Mouse (Mus musculus) limb, embryonic 11.5 days (tissue): ENCODE measurements at regions not wholly inside any gene's neighbourhood (a gene's known extent, or its start where the extent isn't known, plus 50 kb on each side); places are given as distances from the start of the nearest gene placed in this dataset.

Experiments used
- ATAC-seq: fragments of 200-750 bp; cut with Nextera tagmentation; 2 replicates; pipeline ENCODE4 v1.8.0; 2017; ENCODE audit warnings: low read depth; ENCODE audit not compliant: insufficient number of reproducible peaks, low FRiP score, low TSS enrichment
- DNase-seq: peaks from one replicate; pipeline ENCODE4 v3.0.0-alpha.2; 2015; ENCODE audit warnings: low spot score
- H3K27ac ChIP-seq: fragments of 300-500 bp; sonication (generic); replicated peaks from 2 replicates; pipeline ENCODE4 v1.5.1; 2014; ENCODE audit warnings: low read depth, mild to moderate bottlenecking, low read length
- H3K27me3 ChIP-seq: fragments of 300-500 bp; sonication (generic); 2 replicates; pipeline ENCODE4 v1.6.1; 2014; ENCODE audit warnings: mild to moderate bottlenecking, low read length, mixed read lengths; ENCODE audit not compliant: control insufficient read depth, insufficient read depth
- H3K36me3 ChIP-seq: fragments of 300-500 bp; sonication (generic); 2 replicates; pipeline ENCODE4 v1.6.1; 2014; ENCODE audit warnings: mild to moderate bottlenecking, low read length, moderate library complexity, mixed read lengths; ENCODE audit not compliant: control insufficient read depth, insufficient read depth
- H3K4me1 ChIP-seq: fragments of 300-500 bp; sonication (generic); 2 replicates; pipeline ENCODE4 v1.6.1; 2014; ENCODE audit warnings: low read length, mixed read lengths; ENCODE audit not compliant: control insufficient read depth, insufficient read depth
- H3K4me2 ChIP-seq: fragments of 300-500 bp; sonication (generic); 2 replicates; pipeline ENCODE4 v1.6.1; 2014; ENCODE audit warnings: low read depth, mild to moderate bottlenecking, moderate library complexity; ENCODE audit not compliant: severe bottlenecking
- H3K4me3 ChIP-seq: fragments of 300-500 bp; sonication (generic); 2 replicates; pipeline ENCODE4 v1.5.1; 2014; ENCODE audit warnings: low read depth, low read length
- H3K9ac ChIP-seq: fragments of 300-500 bp; sonication (generic); 2 replicates; pipeline ENCODE4 v1.6.1; 2014; ENCODE audit warnings: mild to moderate bottlenecking, low read length
- H3K9me3 ChIP-seq: fragments of 300-500 bp; sonication (generic); 2 replicates; pipeline ENCODE4 v1.6.1; 2016; ENCODE audit warnings: low read length; ENCODE audit not compliant: control insufficient read depth
- WGBS: fragments of 180-500 bp; shearing (Covaris S2); extraction: QIAGEN DNeasy Blood & Tissue Kit; methylation state at CpG from one replicate; pipeline ENCODE4 v1.1.7; 2014; 5-methylcytosine and 5-hydroxymethylcytosine counted together

DNA sequence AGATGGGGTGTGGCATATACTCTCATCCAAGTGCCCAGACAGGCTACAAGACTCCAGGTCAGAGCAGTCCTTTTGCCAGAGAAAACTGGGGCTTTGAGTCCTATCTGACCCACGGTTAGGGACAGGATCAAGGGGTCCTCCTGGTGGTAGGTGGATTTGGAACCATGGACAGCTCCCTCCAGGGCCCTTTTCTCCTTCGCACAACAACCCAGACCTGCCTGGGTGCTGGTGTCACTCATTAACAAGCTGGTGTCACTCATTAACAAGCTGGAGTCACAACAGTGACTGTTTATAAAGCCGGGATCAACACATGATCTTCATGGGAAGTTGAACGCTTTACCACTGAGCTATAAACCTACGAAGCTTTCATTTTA lies 108.5 kb upstream of the Thy1 start:
- no peak overlapping the region for H3K4me3 ChIP-seq
- no peaks in the 10 kb centered on the region for H3K27me3 ChIP-seq
- DNase-seq (peak; percentile 73), ATAC-seq (no peak)
- 7% methylated on average over 5 of the region's 5 CpGs for WGBS
- H3K9ac ChIP-seq = no peak overlapping the region
- H3K36me3 ChIP-seq = no peaks in the 10 kb centered on the region
- no peak overlapping the region for H3K4me2 ChIP-seq
- no peak overlapping the region for H3K27ac ChIP-seq
- H3K9me3 ChIP-seq = no peaks in the 10 kb centered on the region
- H3K4me1 ChIP-seq = no peaks in the 10 kb centered on the region

- H3K4me3 ChIP-seq = no peak overlapping the region
- H3K9me3 ChIP-seq = no peaks in the 10 kb centered on the region
- 0 out of 2 replicates have a peak, but pooled peaks cover 2% of the 10 kb centered on the region for H3K4me1 ChIP-seq
- 49% methylated on average over 11 of the region's 11 CpGs for WGBS
- DNase-seq (no peak), ATAC-seq (no peak)
- H3K4me2 ChIP-seq = no peak overlapping the region
- no peak overlapping the region for H3K27ac ChIP-seq
- H3K9ac ChIP-seq = no peak overlapping the region
- no peaks in the 10 kb centered on the region for H3K27me3 ChIP-seq
- H3K36me3 ChIP-seq = no peaks in the 10 kb centered on the region
Observed at GRCm38 (mm10) chr9:43939336-43939735, 103.8 kb upstream of the Thy1 start.

- Histone ChIP-seq H3K36me3 (no peaks in the 10 kb centered on the region), H3K27ac (no peak overlapping the region), H3K27me3 (no peaks in the 10 kb centered on the region), H3K4me2 (no peak overlapping the region), H3K9ac (no peak overlapping the region), H3K9me3 (no peaks in the 10 kb centered on the region), H3K4me1 (0 out of 2 replicates have a peak, but pooled peaks cover 2% of the 10 kb centered on the region), H3K4me3 (no peak overlapping the region)
- DNase-seq = no peak
- ATAC-seq = no peak
- WGBS = 82% methylated on average over 5 of the region's 5 CpGs
Observed at GRCm38 (mm10) chr9:43942147-43942546, 101.0 kb upstream of the Thy1 start.

DNA sequence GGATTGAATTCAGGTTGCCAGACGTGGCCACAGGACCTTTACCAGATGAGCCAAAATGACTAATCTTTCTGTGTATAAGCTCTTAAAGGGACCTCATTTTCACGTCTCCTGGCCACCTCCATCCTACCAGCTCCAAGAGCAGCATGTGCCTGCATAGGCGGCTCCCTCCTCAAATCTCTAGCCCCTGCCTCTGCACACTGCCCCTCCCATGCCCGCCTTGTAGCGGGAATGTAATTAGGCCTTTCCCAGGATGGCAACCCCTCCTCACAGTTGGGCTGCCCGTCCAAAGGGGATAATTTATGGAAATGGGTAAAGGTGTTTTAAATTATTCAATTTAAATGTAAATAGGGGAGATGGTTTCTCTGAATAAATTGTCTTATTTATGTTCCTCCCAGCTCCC lies 99.7 kb upstream of the Thy1 start:
- Histone ChIP-seq H3K9ac (no peak overlapping the region), H3K4me3 (no peak overlapping the region), H3K4me1 (0 out of 2 replicates have a peak, but pooled peaks cover 2% of the 10 kb centered on the region), H3K9me3 (no peaks in the 10 kb centered on the region), H3K27me3 (no peaks in the 10 kb centered on the region), H3K36me3 (no peaks in the 10 kb centered on the region), H3K4me2 (no peak overlapping the region), H3K27ac (no peak overlapping the region)
- ATAC-seq = no peak
- DNase-seq = no peak
- 12% methylated on average over 6 of the region's 6 CpGs for WGBS

- no peaks in the 10 kb centered on the region for H3K9me3 ChIP-seq
- DNase-seq (no peak), ATAC-seq (no peak)
- 81% methylated on average over 13 of the region's 13 CpGs for WGBS
- H3K4me3 ChIP-seq = no peak overlapping the region
- H3K27me3 ChIP-seq = no peaks in the 10 kb centered on the region
- no peak overlapping the region for H3K27ac ChIP-seq
- H3K4me1 ChIP-seq = 0 out of 2 replicates have a peak, but pooled peaks cover 2% of the 10 kb centered on the region
- no peaks in the 10 kb centered on the region for H3K36me3 ChIP-seq
- no peak overlapping the region for H3K9ac ChIP-seq
- no peak overlapping the region for H3K4me2 ChIP-seq
Observed at GRCm38 (mm10) chr9:43944816-43945741, 98.1 kb upstream of the Thy1 start.

GRCm38 (mm10) chr9:43945997-43946649 lies 97.1 kb upstream of the Thy1 start:
- DNase-seq (no peak), ATAC-seq (no peak)
- Histone ChIP-seq H3K27me3 (no peaks in the 10 kb centered on the region), H3K4me3 (no peak overlapping the region), H3K4me1 (no peaks in the 10 kb centered on the region), H3K9me3 (no peaks in the 10 kb centered on the region), H3K27ac (no peak overlapping the region), H3K9ac (no peak overlapping the region), H3K4me2 (no peak overlapping the region), H3K36me3 (no peaks in the 10 kb centered on the region)
- WGBS = 84% methylated on average over 13 of the region's 13 CpGs

DNA sequence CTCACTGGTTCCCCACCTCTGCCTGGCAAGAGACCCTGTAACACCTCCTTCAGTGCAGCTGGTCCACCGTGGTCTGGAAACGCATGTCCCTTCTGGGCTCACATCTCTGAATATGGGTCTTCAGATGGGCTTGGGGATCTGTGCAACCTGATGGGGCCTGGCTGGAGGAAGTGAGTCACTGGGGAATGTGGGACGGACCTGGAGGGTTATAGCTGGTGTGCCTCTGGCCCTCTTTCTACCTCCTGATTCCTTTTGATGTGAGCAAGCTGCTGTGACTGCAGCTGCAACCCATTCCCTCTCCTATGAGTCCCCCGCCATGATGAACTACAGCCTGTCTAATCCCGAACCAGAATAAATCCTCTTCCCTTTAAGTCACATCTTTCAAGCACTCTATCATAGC lies 96.1 kb upstream of the Thy1 start:
- H3K27ac ChIP-seq = no peak overlapping the region
- H3K36me3 ChIP-seq = no peaks in the 10 kb centered on the region
- no peak overlapping the region for H3K4me3 ChIP-seq
- H3K9ac ChIP-seq = no peak overlapping the region
- ATAC-seq (no peak), DNase-seq (no peak)
- WGBS = 47% methylated on average over 5 of the region's 5 CpGs
- H3K27me3 ChIP-seq = no peaks in the 10 kb centered on the region
- no peaks in the 10 kb centered on the region for H3K4me1 ChIP-seq
- no peaks in the 10 kb centered on the region for H3K9me3 ChIP-seq
- no peak overlapping the region for H3K4me2 ChIP-seq

DNA sequence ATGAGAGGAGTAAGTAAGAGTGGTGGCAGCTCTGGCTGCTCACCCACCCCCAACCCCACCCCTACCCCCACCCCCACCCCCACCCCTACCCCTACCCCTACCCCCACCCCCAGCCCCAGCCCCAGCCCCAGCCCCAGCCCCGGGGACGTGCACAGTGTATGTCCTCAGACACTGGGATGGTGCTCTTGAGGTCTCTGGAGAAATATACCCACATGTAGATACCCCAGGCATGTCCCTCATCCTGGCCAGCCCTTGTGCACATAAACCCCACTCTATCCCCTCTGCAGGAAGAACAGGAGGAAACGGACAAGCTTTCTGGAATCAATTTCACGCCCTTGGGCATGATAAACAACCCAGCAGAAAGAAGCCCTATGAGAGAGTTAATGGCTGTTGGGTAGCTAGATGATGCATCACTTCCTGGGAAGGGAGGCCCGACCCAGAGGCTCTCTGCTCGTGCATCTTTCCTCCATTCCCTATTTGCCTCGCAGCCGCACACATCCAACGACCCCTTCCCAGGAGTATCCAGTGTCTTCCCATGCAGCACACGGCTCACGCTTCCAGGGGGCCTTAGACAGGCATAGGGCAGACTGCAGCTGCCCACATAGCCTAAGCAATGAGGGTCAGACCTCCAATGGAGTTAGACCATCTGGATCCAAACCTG lies 95.6 kb upstream of the Thy1 start:
- 48% methylated on average over 10 of the region's 11 CpGs for WGBS
- no peaks in the 10 kb centered on the region for H3K9me3 ChIP-seq
- no peak overlapping the region for H3K9ac ChIP-seq
- H3K36me3 ChIP-seq = no peaks in the 10 kb centered on the region
- H3K4me2 ChIP-seq = no peak overlapping the region
- no peaks in the 10 kb centered on the region for H3K27me3 ChIP-seq
- no peaks in the 10 kb centered on the region for H3K4me1 ChIP-seq
- ATAC-seq = no peak
- no peak for DNase-seq
- H3K27ac ChIP-seq = no peak overlapping the region
- no peak overlapping the region for H3K4me3 ChIP-seq
